Mouse (Mus musculus): Measurements from ENCODE around the gene Hist1h4j.

- TF ChIP-seq CTCF (conservative IDR thresholded peaks at IDR 0.05; ENCODE audit: low read length) (no peak), POU5F1 (IDR thresholded peaks at IDR 0.05; ENCODE audit: borderline replicate concordance, low read length) (no peak), NANOG (IDR thresholded peaks at IDR 0.05; ENCODE audit: borderline replicate concordance, low read length) (no peak)
Measured at GRCm38 (mm10) chr13:21706669-21707068, 28.2 kb upstream of the Hist1h4j start.

Data from E14TG2a.4 (cell line).